Mouse (Mus musculus) ES-CJ7 (cell line): ENCODE data around the gene Osbpl6.
A peak's percentile ranks its signal among the peaks of the same experiment; 100 is the strongest.

Experiments
- DNase-seq: peaks from one replicate; pipeline ENCODE4 v3.0.0; 2011; ENCODE audit warnings: low read depth, low spot score

Gene Osbpl6

DNA sequence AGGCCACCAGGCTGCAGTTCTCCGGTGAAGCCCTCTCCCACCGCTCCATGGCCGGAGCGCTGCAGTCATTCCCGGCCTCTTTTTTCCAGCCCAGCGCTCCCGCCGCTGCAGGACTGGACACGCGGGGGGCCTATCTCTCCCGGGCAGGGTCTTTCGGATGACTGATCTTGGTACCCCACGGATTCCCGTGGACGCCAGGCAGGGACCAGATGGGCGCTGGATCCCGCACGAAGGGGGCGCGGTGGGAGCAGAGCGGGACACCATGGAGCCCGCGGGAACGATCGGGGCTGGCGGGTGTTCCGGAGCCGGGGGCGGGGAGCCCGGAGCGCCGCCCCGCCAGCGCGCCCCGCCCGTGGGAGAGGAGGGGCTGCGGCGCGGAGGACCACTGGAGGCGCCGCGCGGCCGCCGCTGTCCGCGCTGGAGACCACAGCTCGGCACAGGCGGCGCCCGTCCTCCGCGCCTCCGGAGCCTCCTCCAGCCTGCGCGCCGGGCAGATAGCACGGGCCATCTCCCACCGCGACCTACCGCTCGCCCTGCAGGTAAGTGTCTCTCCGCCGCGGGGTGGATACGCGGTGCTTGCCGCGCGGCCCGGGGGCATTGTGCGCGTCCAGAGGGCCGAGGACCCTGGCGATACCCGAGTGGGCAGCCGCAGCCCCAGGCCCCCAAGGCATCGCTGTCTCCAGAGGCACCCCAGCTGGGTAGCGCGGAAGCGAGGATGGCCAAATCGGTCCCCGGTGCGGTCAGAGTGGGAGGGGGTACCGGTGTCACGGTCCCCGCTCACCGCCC, at the start of gene Osbpl6:
Gene Osbpl6 (plus strand): TSS at position 358 of the 786 bp plus-strand sequence.
- peak; percentile 6 for DNase-seq

GRCm38 (mm10) chr2:76360226-76360625, 46.1 kb upstream of the Osbpl6 start, which contains the start of gene Cyct:
Gene Cyct (minus strand): TSS chr2:76360450.
- DNase-seq: peak; percentile 59

DNA sequence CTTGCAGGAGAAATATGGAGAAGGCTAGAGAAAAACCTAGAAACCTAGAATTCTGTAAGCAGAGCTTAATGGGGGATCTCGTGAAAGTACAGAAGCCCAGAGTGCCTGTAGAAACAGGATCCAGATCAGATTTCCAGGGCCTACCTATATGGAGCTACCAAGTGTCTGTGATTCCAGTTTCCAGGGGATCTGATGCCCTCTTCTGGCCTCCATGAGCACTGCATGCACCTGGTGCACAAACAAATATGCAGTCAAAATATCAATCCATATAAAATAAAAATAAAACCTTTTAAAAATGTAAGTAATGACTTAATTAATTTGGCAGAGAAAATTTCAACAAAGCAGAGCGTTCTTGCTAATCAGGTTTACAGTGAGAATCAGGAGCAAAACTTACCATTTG, 44.2 kb upstream of the Osbpl6 start:
- peak; percentile 64 for DNase-seq

GRCm38 (mm10) chr2:76365811-76366210, 40.5 kb upstream of the Osbpl6 start:
- peak; percentile 28 for DNase-seq

GRCm38 (mm10) chr2:76367188-76367922, 39.0 kb upstream of the Osbpl6 start:
- DNase-seq: peak; percentile 83

DNA sequence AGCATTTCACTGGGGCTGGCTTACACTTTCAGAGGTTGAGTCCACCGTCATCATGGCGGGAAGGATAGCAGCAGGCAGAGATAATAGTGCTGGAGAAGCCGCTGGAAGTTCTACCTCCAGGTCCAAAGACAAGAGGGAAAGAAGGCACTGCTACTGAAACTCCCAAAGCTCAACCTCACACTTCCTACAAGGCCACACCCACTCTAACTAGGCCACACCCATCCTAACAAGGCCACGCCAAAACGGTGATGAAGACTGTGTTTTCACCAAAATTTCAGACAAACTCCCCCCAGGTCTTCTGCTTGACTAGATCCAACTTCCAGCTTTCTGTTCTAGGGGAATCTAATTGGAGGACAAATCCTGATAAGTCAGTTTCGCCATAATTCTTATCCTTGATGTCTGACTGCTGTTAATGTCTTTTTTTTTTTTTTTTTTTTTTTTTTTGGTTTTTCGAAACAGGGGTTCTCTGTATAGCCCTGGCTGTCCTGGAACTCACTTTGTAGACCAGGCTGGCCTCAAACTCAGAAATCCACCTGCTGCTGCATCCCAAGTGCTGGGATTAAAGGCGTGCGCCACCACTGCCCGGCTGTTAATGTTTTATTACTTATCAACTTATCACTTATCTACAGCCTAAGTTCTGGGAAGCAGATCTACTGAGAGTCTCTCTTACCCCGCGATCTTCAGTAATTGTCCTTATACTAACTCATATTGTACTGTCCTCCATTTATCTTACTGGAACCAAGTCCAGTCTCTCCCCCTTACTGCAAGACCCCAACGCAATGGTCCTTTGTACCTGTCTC, 37.2 kb upstream of the Osbpl6 start:
- no peak for DNase-seq

- peak; percentile 95 for DNase-seq
Observed at GRCm38 (mm10) chr2:76369821-76370655, 36.3 kb upstream of the Osbpl6 start, which contains the start of gene Rbm45. Gene Rbm45 (plus strand): TSS chr2:76369984.

DNA sequence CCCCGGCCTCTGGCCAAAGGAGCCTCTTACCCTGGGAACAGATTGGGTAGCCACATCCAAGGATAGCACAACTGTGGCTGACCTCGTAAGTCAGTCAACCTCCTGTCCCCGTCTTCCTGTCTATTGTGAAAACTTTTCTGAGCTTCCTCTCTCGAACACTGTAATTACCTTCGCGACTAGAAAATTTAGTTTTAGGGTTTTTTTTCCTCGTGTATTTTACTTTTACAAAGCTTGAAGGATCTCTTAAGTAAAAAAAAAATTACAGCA, 35.7 kb upstream of the Osbpl6 start:
- DNase-seq: no peak

DNA sequence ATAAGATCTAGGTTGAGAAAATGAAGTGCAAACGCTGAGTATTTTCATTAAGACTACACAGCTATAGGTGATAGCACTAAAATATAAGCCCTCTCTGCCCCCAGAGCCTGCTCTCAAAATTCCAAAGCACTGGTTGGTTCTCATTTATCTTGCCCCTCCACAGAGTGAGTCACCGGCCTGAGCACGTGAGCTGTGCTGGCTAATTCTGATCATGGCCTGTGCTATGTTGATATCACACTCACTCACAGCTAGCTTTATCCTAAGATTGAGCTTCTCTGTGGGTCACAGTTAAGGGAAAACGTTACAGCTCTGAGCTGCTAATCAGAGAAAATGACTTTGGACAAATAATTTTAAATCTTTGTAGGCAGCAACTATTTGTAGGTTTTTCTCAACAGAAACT, 34.1 kb upstream of the Osbpl6 start:
- no peak for DNase-seq

- no peak for DNase-seq
Observed at GRCm38 (mm10) chr2:76374544-76375206, 31.6 kb upstream of the Osbpl6 start.

GRCm38 (mm10) chr2:76378646-76379045, 27.7 kb upstream of the Osbpl6 start:
- peak; percentile 23 for DNase-seq

- no peak for DNase-seq
Observed at GRCm38 (mm10) chr2:76386531-76386930, 19.8 kb upstream of the Osbpl6 start.

DNA sequence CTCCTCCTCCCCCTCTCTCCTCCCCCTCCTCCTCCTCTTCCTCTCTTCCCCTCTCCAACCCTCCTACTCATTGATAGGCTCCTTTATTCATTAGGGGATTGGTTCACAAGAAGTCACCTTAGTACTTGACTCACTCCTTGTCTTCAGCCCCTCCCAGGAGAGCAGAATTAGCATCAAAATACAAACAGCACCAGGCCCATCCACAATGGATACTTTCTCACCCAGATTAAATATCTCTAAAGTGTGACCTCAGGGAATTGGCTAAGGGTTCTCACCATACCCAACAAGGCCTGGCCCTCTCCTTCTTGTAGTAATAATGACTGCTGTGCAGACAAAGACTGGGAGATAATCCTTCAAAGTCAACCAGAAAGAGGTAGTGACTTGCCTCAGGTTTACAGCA, 6.1 kb upstream of the Osbpl6 start:
- DNase-seq: peak; percentile 78

GRCm38 (mm10) chr2:76405596-76406150, 635 bp upstream of the Osbpl6 start:
- DNase-seq: no peak

DNA sequence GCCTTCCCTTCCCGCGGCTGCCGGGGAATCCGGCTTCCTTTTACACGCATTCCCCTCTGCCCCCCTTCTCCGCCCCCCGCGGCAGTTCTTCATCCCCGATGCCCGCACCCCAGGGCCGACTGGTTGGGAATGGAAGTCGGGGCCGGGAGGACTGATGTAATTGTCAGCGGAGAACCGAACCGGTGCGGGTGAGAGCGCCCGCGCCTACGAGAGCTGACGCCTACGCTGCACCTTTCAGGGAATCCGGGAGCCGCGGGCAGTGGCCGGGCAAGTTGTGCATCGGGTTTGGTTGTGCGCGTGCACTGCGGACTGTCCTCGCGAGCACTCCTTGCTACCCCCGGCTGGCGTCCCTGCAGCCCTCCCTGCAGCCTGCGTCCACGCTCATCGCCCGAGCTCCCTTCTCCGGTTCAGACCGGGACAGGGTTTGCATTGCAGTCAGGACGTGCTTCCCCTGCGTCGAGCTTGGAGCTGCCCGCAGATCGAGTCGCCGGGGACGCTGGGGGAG, 681 bp downstream of the Osbpl6 start:
- peak; percentile 53 for DNase-seq

DNA sequence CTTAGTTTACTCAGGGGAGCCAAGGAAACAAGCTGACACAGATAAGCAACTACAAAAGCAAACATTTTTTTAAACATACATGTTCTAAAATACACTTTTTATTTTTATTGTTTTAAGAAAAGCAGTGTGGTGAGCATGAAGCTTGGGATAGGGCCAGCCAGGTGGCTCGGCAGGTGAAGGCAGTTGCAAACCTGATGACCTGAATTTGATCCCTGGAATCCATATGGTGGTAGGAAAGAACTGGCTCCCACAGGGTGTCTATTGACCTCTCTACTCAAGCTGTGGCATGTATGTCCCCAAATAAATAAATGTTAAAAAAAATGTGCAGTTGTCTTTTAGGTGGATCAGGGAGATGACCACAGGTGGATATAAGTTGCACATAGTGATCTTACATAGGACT, 3.2 kb downstream of the Osbpl6 start:
- no peak for DNase-seq

GRCm38 (mm10) chr2:76409986-76410385, 3.7 kb downstream of the Osbpl6 start:
- DNase-seq: no peak

DNA sequence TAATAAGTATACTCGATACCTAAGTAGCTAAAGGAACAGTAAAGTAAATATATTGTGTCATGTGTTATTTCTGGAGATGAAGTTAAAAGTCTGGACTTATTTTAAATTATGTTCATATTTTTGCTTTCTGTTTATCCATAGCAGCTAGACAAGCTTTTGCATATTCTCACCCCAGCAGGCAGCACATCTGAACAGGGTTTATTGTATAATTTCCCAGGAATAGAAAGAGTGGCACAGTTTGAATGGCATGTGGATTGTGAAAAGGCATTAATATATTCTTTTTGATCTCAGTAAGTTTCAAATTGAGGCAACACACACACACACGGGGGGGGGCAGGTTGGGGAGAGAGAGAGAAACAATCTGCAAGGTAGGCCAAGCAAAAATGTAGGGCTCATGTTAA, 6.6 kb downstream of the Osbpl6 start:
- no peak for DNase-seq

- DNase-seq: no peak
Observed at GRCm38 (mm10) chr2:76417446-76418141, 11.3 kb downstream of the Osbpl6 start.

DNA sequence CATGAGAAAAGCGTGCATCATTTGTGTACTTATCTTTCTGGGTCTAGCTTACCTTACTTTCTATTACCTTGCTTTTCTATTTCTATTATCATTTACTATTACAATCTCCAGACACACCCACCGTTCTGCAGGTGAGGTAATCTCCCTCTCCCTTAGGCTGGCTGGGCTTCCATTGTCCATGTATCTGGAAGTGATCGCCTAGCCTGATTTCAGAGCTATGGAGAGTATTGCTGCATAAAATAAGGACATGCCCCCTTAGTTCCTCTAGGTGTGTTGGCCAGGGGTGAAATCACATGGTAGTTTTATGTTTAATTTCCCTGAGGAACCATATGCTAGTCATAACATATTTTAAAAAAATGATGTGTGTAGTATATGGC, 11.8 kb downstream of the Osbpl6 start:
- no peak for DNase-seq
